Mouse (Mus musculus): ENCODE data around the gene Krtap1-3. TPM values are rescaled to one million over a fixed set of nuclear protein-coding genes. Genes with fewer than 3 reads are reported as not detected.
A peak's percentile ranks its signal among the peaks of the same experiment; 100 is the strongest.
"Not testable (repeated sequence)": the region's sequence is repeated elsewhere in the genome, so short reads cannot be mapped to it uniquely, and the experiment has no call there.

Gene Krtap1-3
- total and polyA plus RNA-seq, 2 experiments from 2014 or later: not detected

DNA sequence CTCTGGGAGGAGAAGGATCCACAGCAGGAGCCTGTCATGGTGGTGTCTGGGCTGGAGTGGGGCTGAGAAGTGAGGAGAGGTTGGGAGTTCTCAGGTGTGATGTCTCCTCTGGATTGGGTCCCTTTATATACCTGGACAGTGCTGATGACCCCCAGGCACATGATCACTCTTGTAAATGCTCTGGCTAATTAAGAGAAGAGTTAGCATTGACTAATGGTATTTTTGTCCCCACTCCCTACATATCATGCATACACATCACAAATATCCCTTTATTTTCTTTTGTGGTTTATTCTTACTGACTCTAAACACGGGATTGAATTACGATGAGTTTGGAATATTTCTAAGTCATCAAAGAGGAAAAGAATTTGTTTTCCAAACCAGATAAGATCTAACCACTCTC is 29.2 kb upstream of the Krtap1-3 start, which contains the start of gene Gm11562:
Gene Gm11562 (minus strand): TSS at position 101 of the 400 bp plus-strand sequence.
- DNase-seq (ENCODE audit: low spot score) (no peak), ATAC-seq (no peak)
- no peaks in the 10 kb centered on the region for H3K36me3 ChIP-seq (ENCODE audit: insufficient read depth, low read length)
- H3K27ac ChIP-seq: no peak within 1 kb of the TSS
- TF ChIP-seq CTCF (IDR thresholded peaks at IDR 0.05; ENCODE audit: low read depth): no peak
- no peaks in the 10 kb centered on the region for H3K27me3 ChIP-seq (ENCODE audit: insufficient read depth, low read length)
- no peak within 1 kb of the TSS for H3K4me2 ChIP-seq (ENCODE audit: low read depth, low read length)
- WGBS: 89% methylated on average over 2 of the region's 2 CpGs
- H3K4me1 ChIP-seq (ENCODE audit: insufficient read depth, low read length): no peaks in the 10 kb centered on the region
- no peak within 1 kb of the TSS for H3K4me3 ChIP-seq (ENCODE audit: low read length)
- H3K9ac ChIP-seq (replicated peaks; ENCODE audit: low read length): no peak within 1 kb of the TSS
- H3K9me3 ChIP-seq (ENCODE audit: low read length): no peaks in the 10 kb centered on the region

GRCm38 (mm10) chr11:99614796-99615363 is 23.7 kb upstream of the Krtap1-3 start, which contains the start of gene Krtap2-4:
Gene Krtap2-4 (minus strand): TSS chr11:99614846.
- H3K4me3 ChIP-seq (ENCODE audit: low read length): no peak within 1 kb of the TSS
- WGBS: 58% methylated on average over 3 of the region's 3 CpGs
- H3K36me3 ChIP-seq (ENCODE audit: insufficient read depth, low read length): no peaks in the 10 kb centered on the region
- DNase-seq (ENCODE audit: low spot score): peak; percentile 2
- no peaks in the 10 kb centered on the region for H3K27me3 ChIP-seq (ENCODE audit: insufficient read depth, low read length)
- H3K9me3 ChIP-seq (ENCODE audit: low read length): no peaks in the 10 kb centered on the region
- H3K4me1 ChIP-seq (ENCODE audit: insufficient read depth, low read length): no peaks in the 10 kb centered on the region
- H3K9ac ChIP-seq (replicated peaks; ENCODE audit: low read length): no peak within 1 kb of the TSS
- peak; percentile 21; the same call in 1 of the 2 replicates for ATAC-seq
- no peak within 1 kb of the TSS for H3K4me2 ChIP-seq (ENCODE audit: low read depth, low read length)
- no peak for TF ChIP-seq CTCF (IDR thresholded peaks at IDR 0.05; ENCODE audit: low read depth)
- H3K27ac ChIP-seq: no peak within 1 kb of the TSS

GRCm38 (mm10) chr11:99610089-99610488 is 18.9 kb upstream of the Krtap1-3 start, which contains the start of gene Gm11937:
Gene Gm11937 (minus strand): TSS chr11:99610189.
- 72% methylated on average over 1 of the region's 2 CpGs for WGBS
- not testable (repeated sequence) for H3K36me3 ChIP-seq (ENCODE audit: insufficient read depth, low read length); H3K27ac ChIP-seq; H3K9ac ChIP-seq (replicated peaks; ENCODE audit: low read length); H3K4me3 ChIP-seq (ENCODE audit: low read length); H3K27me3 ChIP-seq (ENCODE audit: insufficient read depth, low read length); DNase-seq (ENCODE audit: low spot score); H3K4me1 ChIP-seq (ENCODE audit: insufficient read depth, low read length); H3K4me2 ChIP-seq (ENCODE audit: low read depth, low read length); H3K9me3 ChIP-seq (ENCODE audit: low read length); ATAC-seq

- H3K4me2 ChIP-seq (ENCODE audit: low read depth, low read length): no peak overlapping the region
- H3K27me3 ChIP-seq (ENCODE audit: insufficient read depth, low read length): no peaks in the 10 kb centered on the region
- H3K27ac ChIP-seq: no peak overlapping the region
- no peak overlapping the region for H3K4me3 ChIP-seq (ENCODE audit: low read length)
- H3K36me3 ChIP-seq (ENCODE audit: insufficient read depth, low read length): no peaks in the 10 kb centered on the region
- WGBS: 60% methylated on average over 1 of the region's 1 CpGs
- no peaks in the 10 kb centered on the region for H3K9me3 ChIP-seq (ENCODE audit: low read length)
- no peaks in the 10 kb centered on the region for H3K4me1 ChIP-seq (ENCODE audit: insufficient read depth, low read length)
- no peak overlapping the region for H3K9ac ChIP-seq (replicated peaks; ENCODE audit: low read length)
- DNase-seq (ENCODE audit: low spot score): no peak
- ATAC-seq: no peak
- no peak for TF ChIP-seq CTCF (IDR thresholded peaks at IDR 0.05; ENCODE audit: low read depth)
Measured at GRCm38 (mm10) chr11:99609126-99609525, 18.0 kb upstream of the Krtap1-3 start.

GRCm38 (mm10) chr11:99603208-99603607 is 12.1 kb upstream of the Krtap1-3 start, which contains the start of gene Gm11938:
Gene Gm11938 (minus strand): TSS chr11:99603308.
- 76% methylated on average over 1 of the region's 1 CpGs for WGBS
- not testable (repeated sequence) for H3K9me3 ChIP-seq (ENCODE audit: low read length); ATAC-seq; H3K4me3 ChIP-seq (ENCODE audit: low read length); H3K36me3 ChIP-seq (ENCODE audit: insufficient read depth, low read length); DNase-seq (ENCODE audit: low spot score); H3K9ac ChIP-seq (replicated peaks; ENCODE audit: low read length); H3K27me3 ChIP-seq (ENCODE audit: insufficient read depth, low read length); H3K4me1 ChIP-seq (ENCODE audit: insufficient read depth, low read length); H3K27ac ChIP-seq; H3K4me2 ChIP-seq (ENCODE audit: low read depth, low read length)

- not testable (repeated sequence) for H3K27me3 ChIP-seq (ENCODE audit: insufficient read depth, low read length); DNase-seq (ENCODE audit: low spot score); H3K9ac ChIP-seq (replicated peaks; ENCODE audit: low read length); H3K27ac ChIP-seq; H3K4me1 ChIP-seq (ENCODE audit: insufficient read depth, low read length); H3K4me2 ChIP-seq (ENCODE audit: low read depth, low read length); H3K36me3 ChIP-seq (ENCODE audit: insufficient read depth, low read length); H3K4me3 ChIP-seq (ENCODE audit: low read length); ATAC-seq; H3K9me3 ChIP-seq (ENCODE audit: low read length)
- 79% methylated on average over 6 of the region's 6 CpGs for WGBS
Measured at GRCm38 (mm10) chr11:99597742-99598141, 6.6 kb upstream of the Krtap1-3 start, which contains the start of gene Krtap9-3. Gene Krtap9-3 (minus strand): TSS chr11:99598105.

DNA sequence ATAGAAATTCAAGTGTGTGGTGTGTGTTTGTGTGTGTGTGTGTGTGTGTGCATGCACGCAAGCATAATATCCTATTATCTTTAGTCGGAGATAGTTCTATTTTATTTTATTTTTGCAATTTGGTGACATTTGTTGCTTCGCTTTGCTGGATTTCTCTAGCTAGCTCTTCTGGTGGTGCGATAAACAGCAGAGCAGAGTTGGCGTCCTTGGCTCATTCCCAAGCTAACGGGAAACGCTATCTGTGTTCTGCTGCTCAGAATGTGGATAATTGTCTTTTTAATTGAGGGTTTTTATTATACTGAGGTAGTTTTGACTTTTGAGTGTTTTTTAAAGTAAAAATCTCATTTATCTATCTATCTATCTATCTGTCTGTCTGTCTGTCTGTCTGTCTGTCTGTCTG is 6.0 kb downstream of the Krtap1-3 start:
- WGBS: 86% methylated on average over 7 of the region's 7 CpGs

More for the DNA sequence above, 6.0 kb downstream of the Krtap1-3 start:
- ATAC-seq (no peak), DNase-seq (ENCODE audit: low spot score) (no peak)
- no peaks in the 10 kb centered on the region for H3K36me3 ChIP-seq (ENCODE audit: insufficient read depth, low read length)
- H3K4me2 ChIP-seq (ENCODE audit: low read depth, low read length): no peak overlapping the region
- H3K27ac ChIP-seq: no peak overlapping the region
- no peak overlapping the region for H3K4me3 ChIP-seq (ENCODE audit: low read length)
- H3K4me1 ChIP-seq (ENCODE audit: insufficient read depth, low read length): no peaks in the 10 kb centered on the region
- H3K9ac ChIP-seq (replicated peaks; ENCODE audit: low read length): no peak overlapping the region
- TF ChIP-seq CTCF (IDR thresholded peaks at IDR 0.05; ENCODE audit: low read depth): no peak
- H3K9me3 ChIP-seq (ENCODE audit: low read length): no peaks in the 10 kb centered on the region
- no peaks in the 10 kb centered on the region for H3K27me3 ChIP-seq (ENCODE audit: insufficient read depth, low read length)
